Mouse (Mus musculus) midbrain, embryonic 13.5 days (tissue): ENCODE data around the gene Rdh16. TPM values are rescaled to one million over a fixed set of nuclear protein-coding genes. Genes with fewer than 3 reads are reported as not detected.
"Not testable (repeated sequence)": the region's sequence is repeated elsewhere in the genome, so short reads cannot be mapped to it uniquely, and the experiment has no call there.

Experiments
- ATAC-seq: fragments of 200-750 bp; cut with Nextera tagmentation; 2 replicates; pipeline ENCODE4 v1.8.0; 2017; ENCODE audit warnings: mild to moderate bottlenecking, moderate TSS enrichment, moderate library complexity
- H3K27ac ChIP-seq: fragments of 300-500 bp; sonication (generic); 2 replicates; pipeline ENCODE4 v1.5.1; 2015; ENCODE audit warnings: inconsistent platforms, mild to moderate bottlenecking, moderate library complexity
- H3K27me3 ChIP-seq: fragments of 300-500 bp; sonication (generic); 2 replicates; pipeline ENCODE4 v1.6.1; 2015; ENCODE audit warnings: mild to moderate bottlenecking, inconsistent platforms
- H3K36me3 ChIP-seq: fragments of 300-500 bp; sonication (generic); 2 replicates; pipeline ENCODE4 v1.6.1; 2015; ENCODE audit warnings: mild to moderate bottlenecking, inconsistent platforms
- H3K4me1 ChIP-seq: fragments of 300-500 bp; sonication (generic); replicated peaks from 2 replicates; pipeline ENCODE4 v1.6.1; 2015; ENCODE audit warnings: inconsistent platforms
- H3K4me2 ChIP-seq: fragments of 300-500 bp; sonication (generic); replicated peaks from 2 replicates; pipeline ENCODE4 v1.6.1; 2015; ENCODE audit warnings: moderate library complexity, mild to moderate bottlenecking, inconsistent platforms
- H3K4me3 ChIP-seq: fragments of 300-500 bp; sonication (generic); replicated peaks from 2 replicates; pipeline ENCODE4 v1.5.1; 2015; ENCODE audit warnings: mild to moderate bottlenecking, inconsistent platforms
- H3K9ac ChIP-seq: fragments of 300-500 bp; sonication (generic); replicated peaks from 2 replicates; pipeline ENCODE4 v1.6.1; 2015; ENCODE audit warnings: mild to moderate bottlenecking, inconsistent platforms
- H3K9me3 ChIP-seq: fragments of 300-500 bp; sonication (generic); 2 replicates; pipeline ENCODE4 v1.6.1; 2016; ENCODE audit warnings: mild to moderate bottlenecking, inconsistent platforms
- WGBS: fragments of 180-500 bp; shearing (Covaris S2); methylation state at CpG from one replicate; pipeline ENCODE4 v1.1.7; 2015; 5-methylcytosine and 5-hydroxymethylcytosine counted together
- polyA plus RNA-seq: library from polyadenylated mRNA; unstranded; fragments of >200 nt; fragmentation: Nextera tagmentation; extraction: Ambion mirVana; gene quantifications from 2 replicates; pipeline ENCODE4 v1.2.1, GENCODE M21; 2015

The Rdh16 gene
- polyA plus RNA-seq, 1 experiment from 2014 or later: not detected

DNA sequence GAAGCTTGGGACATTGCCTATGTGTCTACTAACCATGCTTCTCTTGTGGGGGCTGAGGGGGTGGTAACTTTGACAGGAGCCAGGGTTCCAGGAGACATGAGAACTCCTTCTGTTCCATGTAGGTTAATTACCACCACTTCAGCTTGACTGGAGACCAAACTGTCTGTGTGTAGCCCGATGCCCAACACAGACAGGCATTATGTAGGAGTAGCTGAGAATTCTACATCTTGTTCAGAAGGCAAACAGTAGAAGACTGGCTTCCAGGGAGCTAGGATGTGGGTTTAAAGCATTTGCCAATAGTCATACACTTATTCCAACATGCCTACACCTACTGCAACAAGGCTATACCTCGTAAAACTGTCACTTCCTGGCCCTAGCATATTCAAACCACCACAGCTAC lies 37.6 kb downstream of the Rdh16 start:
- Histone ChIP-seq H3K27me3 (no peaks in the 10 kb centered on the region), H3K4me1 (no peaks in the 10 kb centered on the region), H3K4me2 (no peak overlapping the region), H3K9me3 (peaks cover 2% of the 10 kb centered on the region; the same call in 1 of the 2 replicates), H3K36me3 (no peaks in the 10 kb centered on the region), H3K4me3 (no peak overlapping the region), H3K27ac (no peak overlapping the region), H3K9ac (no peak overlapping the region)
- no peak for ATAC-seq
- WGBS: 86% methylated on average over 2 of the region's 2 CpGs

DNA sequence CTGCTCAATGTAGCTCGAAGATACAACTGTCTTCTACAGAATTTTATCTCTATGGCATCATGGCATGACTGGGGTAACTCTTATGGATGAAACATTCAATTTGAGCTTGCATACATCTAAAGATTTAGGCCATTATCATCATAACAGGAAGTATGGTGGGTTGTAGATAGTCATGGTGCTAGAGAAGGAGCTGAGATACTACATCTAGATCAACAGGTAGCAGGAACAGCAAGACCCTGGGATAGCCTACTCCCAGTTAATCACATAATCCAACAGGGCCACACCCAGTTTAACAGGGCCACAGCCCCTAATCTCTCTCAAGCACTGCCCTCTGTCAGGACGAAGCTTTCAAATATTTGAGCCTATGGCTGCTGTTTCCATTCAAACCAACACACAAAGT lies 39.8 kb downstream of the Rdh16 start:
- no peaks in the 10 kb centered on the region for H3K4me1 ChIP-seq
- no peaks in the 10 kb centered on the region for H3K36me3 ChIP-seq
- 68% methylated on average over 2 of the region's 2 CpGs for WGBS
- H3K27ac ChIP-seq: no peak overlapping the region
- H3K4me2 ChIP-seq: no peak overlapping the region
- no peak overlapping the region for H3K4me3 ChIP-seq
- no peaks in the 10 kb centered on the region for H3K27me3 ChIP-seq
- H3K9me3 ChIP-seq: peaks cover 2% of the 10 kb centered on the region; the same call in 1 of the 2 replicates
- no peak for ATAC-seq
- no peak overlapping the region for H3K9ac ChIP-seq

DNA sequence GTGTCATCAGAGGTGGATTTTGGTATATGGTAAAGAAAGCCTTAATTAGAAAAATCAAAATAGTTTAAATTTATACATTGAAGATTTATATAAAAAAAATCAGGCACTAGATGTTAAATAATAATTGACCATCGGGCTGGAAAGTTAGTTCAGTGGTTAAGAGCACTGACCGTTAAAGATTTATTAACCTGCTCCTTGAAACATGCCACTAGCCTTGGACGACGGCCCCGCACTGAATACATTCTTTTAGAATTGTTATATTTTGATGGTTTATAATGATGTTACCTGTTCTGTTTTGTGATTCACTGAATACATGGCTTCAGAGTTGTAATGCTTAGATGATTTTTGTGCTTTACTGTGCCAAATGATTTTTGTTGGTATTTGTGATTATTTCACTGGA lies 45.0 kb downstream of the Rdh16 start:
- not testable (repeated sequence) for H3K27ac ChIP-seq, H3K4me2 ChIP-seq, H3K36me3 ChIP-seq, H3K9ac ChIP-seq, H3K4me1 ChIP-seq, H3K9me3 ChIP-seq, H3K4me3 ChIP-seq, ATAC-seq, H3K27me3 ChIP-seq
- 95% methylated on average over 5 of the region's 5 CpGs for WGBS

DNA sequence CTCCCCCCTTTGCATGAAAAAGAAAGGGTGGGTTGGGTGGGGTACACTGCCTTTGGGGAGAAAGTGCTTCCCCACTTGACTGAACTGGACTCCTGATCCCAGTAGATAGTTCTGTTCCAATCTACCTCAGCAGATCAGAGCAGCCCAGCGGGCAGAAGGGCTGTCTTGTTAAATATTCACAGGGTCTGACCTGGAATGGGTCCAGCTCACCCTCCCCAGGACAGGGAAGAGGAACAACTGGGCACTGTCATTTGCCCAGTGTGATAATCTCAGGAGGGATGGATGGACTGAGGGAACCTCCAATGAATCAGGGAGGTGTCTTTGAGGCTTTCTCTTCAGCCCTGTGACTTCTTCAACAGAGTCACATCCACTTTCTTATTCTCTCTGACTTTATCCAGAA lies 47.1 kb downstream of the Rdh16 start:
- no peak for ATAC-seq
- 88% methylated on average over 1 of the region's 1 CpGs for WGBS
- Histone ChIP-seq H3K9ac (no peak overlapping the region), H3K36me3 (no peaks in the 10 kb centered on the region), H3K4me3 (no peak overlapping the region), H3K9me3 (no peaks in the 10 kb centered on the region), H3K4me1 (no peaks in the 10 kb centered on the region), H3K27me3 (no peaks in the 10 kb centered on the region), H3K4me2 (no peak overlapping the region), H3K27ac (no peak overlapping the region)

DNA sequence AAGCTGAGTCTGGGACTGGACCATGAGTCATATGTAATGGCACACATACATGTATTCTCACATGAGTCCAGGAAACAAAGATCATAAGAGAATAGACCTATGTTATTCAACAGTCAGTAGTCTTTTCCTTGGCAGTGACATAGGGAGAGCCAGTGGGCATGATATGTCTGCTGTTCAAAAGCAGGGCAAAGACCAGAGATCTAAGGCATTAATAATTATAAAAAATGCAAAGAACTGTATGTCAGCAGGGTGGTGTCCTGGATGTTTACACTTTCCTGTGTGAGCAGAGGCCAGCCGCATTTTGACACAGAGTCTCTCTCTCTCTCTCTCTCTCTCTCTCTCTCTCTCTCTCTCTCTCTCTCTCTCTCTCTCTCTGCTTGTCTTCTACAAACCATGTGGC lies 48.7 kb downstream of the Rdh16 start, which contains the start of gene Rdh19:
Gene Rdh19, plus strand, starts transcription at position 301 of the 400 bp plus-strand sequence.
- H3K4me3 ChIP-seq: no peak within 1 kb of the TSS
- no peak within 1 kb of the TSS for H3K4me2 ChIP-seq
- no peaks in the 10 kb centered on the region for H3K9me3 ChIP-seq
- no peaks in the 10 kb centered on the region for H3K27me3 ChIP-seq
- H3K36me3 ChIP-seq: no peaks in the 10 kb centered on the region
- ATAC-seq: no peak
- H3K9ac ChIP-seq: no peak within 1 kb of the TSS
- H3K4me1 ChIP-seq: no peaks in the 10 kb centered on the region
- no peak within 1 kb of the TSS for H3K27ac ChIP-seq
- WGBS: 94% methylated on average over 1 of the region's 1 CpGs

DNA sequence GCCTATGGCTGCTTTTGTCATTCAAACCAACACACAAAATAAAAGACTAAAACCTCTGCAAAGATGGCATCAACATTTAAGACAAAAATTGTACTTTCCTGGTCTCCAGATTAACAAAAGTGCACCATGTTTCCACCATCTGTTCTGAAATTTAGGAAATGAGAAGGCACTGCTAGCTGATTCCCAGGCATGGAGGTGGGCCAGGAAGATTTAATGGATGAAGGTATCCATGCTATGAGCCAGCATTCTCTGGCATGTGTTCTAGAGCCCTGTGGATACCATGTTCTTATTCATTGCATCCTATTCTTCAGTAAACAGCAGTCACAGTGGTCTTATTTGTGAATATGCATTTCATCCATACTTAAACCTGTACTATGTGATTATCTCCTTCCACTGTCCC lies 55.4 kb downstream of the Rdh16 start:
- Histone ChIP-seq H3K4me1 (no peaks in the 10 kb centered on the region), H3K27me3 (no peaks in the 10 kb centered on the region), H3K4me2 (no peak overlapping the region), H3K27ac (no peak overlapping the region), H3K9me3 (no peaks in the 10 kb centered on the region), H3K36me3 (no peaks in the 10 kb centered on the region), H3K9ac (no peak overlapping the region), H3K4me3 (no peak overlapping the region)
- no peak for ATAC-seq

DNA sequence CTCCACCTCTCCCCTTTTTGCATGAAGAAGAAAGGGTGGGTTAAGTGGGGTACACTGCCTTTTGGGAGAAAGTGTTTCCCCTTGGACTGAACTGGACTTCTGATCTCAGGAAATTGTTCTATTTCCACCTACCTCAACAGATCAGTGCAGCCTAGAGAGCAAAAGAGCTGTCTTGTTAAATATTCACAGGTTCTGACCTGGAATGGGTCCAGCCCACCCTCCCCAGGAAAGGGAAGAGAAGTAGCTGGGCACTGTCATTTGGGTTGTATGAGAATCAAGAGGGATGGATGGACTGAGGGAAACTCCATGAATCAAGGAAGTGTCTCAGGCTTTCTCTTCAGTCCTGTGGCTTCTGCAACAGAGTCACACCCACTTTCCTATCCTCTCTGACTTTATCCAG lies 64.0 kb downstream of the Rdh16 start:
- ATAC-seq: no peak
- Histone ChIP-seq H3K36me3 (no peaks in the 10 kb centered on the region), H3K4me3 (no peak overlapping the region)

DNA sequence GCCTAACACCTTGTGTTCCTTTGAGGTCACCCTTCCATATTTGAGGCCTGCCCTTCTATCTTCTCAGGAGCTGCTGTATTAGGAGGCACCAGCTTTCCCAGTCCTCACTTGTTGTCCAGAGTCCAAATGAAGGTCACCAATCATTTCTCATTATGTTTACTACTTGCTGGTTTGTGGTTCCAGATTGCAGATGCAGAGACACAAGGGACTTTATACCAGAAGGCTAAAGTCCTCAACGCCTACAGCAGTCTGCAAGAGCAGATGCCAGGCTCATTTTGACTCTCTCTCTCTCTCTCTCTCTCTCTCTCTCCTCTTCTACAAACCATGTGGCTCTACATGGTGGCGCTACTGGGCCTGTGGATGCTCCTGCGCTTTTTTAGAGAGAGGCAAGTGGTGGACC lies 65.3 kb downstream of the Rdh16 start, which contains the start of gene Rdh16f2:
Gene Rdh16f2, plus strand, starts transcription at position 243 of the 400 bp plus-strand sequence.
- no peaks in the 10 kb centered on the region for H3K4me1 ChIP-seq
- 82% methylated on average over 3 of the region's 3 CpGs for WGBS
- H3K4me3 ChIP-seq: no peak within 1 kb of the TSS

More for the DNA sequence above, 64.0 kb downstream of the Rdh16 start:
- H3K27me3 ChIP-seq: no peaks in the 10 kb centered on the region
- no peak overlapping the region for H3K27ac ChIP-seq
- H3K9ac ChIP-seq: no peak overlapping the region
- H3K4me2 ChIP-seq: no peak overlapping the region
- H3K9me3 ChIP-seq: no peaks in the 10 kb centered on the region
- no peaks in the 10 kb centered on the region for H3K4me1 ChIP-seq

DNA sequence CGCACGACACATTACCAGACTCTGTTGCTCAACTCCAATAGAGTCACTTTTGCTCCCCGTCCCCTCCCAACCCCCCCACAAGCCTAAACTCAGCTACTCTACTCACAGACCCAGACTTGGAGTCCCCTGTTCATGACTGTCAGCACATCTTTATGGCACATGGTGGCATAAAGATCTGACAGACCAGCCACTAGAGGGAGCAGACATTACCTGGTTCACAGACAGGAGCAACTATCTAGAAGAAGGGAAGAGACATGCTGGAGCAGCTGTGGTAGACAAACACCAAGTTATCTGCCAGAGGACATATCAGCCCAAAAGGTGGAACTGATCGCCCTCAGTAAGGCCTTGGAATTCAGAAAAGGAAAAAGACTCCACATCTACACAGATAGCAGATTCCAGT lies 71.5 kb downstream of the Rdh16 start:
- Histone ChIP-seq H3K36me3 (no peaks in the 10 kb centered on the region), H3K4me2 (no peak overlapping the region), H3K27ac (no peak overlapping the region), H3K9me3 (no peaks in the 10 kb centered on the region), H3K27me3 (no peaks in the 10 kb centered on the region), H3K9ac (no peak overlapping the region), H3K4me3 (no peak overlapping the region), H3K4me1 (no peaks in the 10 kb centered on the region)
- WGBS: 75% methylated on average over 4 of the region's 4 CpGs
- ATAC-seq: no peak

More for the DNA sequence above, 65.3 kb downstream of the Rdh16 start, which contains the start of gene Rdh16f2:
- no peak within 1 kb of the TSS for H3K27ac ChIP-seq
- no peaks in the 10 kb centered on the region for H3K9me3 ChIP-seq
- no peaks in the 10 kb centered on the region for H3K27me3 ChIP-seq
- no peaks in the 10 kb centered on the region for H3K36me3 ChIP-seq
- H3K4me2 ChIP-seq: no peak within 1 kb of the TSS
- H3K9ac ChIP-seq: no peak within 1 kb of the TSS
- ATAC-seq: no peak

DNA sequence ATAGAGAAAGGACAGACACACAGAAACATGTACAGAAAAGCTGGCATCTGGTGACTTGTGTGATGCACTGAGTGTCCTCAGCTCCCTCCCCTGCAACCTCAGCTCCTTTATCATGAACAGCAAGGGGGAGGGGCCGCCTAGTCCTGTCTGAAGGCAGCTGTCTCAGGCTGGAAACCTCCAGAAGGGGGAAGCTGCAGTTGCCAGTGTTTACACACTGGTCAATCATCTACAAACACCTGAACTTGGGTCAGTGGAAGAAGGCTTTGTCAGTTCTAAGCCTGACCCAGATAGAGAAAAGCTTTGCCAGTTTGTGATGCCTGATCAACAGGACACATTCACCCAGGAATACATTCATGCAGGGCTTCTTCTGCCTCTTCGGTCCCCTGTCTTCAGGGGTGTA lies 76.7 kb downstream of the Rdh16 start:
- Histone ChIP-seq H3K9me3 (no peaks in the 10 kb centered on the region), H3K27me3 (no peaks in the 10 kb centered on the region), H3K36me3 (no peaks in the 10 kb centered on the region), H3K4me1 (no peaks in the 10 kb centered on the region), H3K4me2 (no peak overlapping the region), H3K27ac (no peak overlapping the region), H3K9ac (no peak overlapping the region), H3K4me3 (no peak overlapping the region)
- WGBS: 56% methylated on average over 2 of the region's 2 CpGs
- no peak for ATAC-seq

DNA sequence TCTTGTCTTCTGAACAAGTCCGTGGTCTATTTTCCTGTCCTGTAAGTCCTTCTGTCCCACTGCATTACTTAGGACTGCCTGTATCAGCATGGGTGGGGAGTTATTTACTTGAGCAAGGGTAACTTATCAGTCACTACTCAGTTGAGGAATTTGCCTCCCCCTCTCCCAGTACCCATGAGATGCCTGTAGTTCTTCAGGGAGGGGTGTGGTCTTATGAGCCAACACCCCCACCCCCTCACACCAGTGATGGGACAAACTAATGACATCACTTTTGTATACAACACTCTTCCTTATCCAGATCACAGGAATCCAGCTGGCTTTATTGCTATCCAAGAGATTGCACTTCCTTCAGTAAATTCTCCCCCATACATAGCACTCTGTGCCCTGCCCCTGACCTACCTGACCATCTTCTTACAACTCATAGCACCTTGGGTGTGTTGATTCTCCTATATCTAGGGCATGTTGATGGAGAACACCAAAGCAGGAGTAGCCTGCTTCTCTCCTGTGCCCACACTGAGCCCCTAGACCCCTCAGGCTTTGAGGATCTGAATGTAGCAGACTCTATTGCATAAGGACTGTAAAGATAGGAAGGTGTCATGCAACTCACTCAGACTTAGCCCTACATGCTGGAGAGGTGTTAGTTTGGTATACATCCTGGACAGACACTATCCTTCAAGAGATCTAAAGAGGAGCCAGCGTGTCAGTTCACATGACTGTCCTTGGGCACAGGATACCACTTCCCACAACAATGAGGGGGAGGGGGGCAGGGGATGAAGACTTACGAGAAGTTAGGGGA lies 77.5 kb downstream of the Rdh16 start:
- 90% methylated on average over 3 of the region's 3 CpGs for WGBS
- H3K9ac ChIP-seq: no peak overlapping the region
- no peaks in the 10 kb centered on the region for H3K4me1 ChIP-seq
- no peak overlapping the region for H3K4me3 ChIP-seq
- ATAC-seq: no peak
- H3K9me3 ChIP-seq: no peaks in the 10 kb centered on the region
- no peak overlapping the region for H3K4me2 ChIP-seq
- H3K36me3 ChIP-seq: no peaks in the 10 kb centered on the region
- no peak overlapping the region for H3K27ac ChIP-seq
- H3K27me3 ChIP-seq: no peaks in the 10 kb centered on the region

DNA sequence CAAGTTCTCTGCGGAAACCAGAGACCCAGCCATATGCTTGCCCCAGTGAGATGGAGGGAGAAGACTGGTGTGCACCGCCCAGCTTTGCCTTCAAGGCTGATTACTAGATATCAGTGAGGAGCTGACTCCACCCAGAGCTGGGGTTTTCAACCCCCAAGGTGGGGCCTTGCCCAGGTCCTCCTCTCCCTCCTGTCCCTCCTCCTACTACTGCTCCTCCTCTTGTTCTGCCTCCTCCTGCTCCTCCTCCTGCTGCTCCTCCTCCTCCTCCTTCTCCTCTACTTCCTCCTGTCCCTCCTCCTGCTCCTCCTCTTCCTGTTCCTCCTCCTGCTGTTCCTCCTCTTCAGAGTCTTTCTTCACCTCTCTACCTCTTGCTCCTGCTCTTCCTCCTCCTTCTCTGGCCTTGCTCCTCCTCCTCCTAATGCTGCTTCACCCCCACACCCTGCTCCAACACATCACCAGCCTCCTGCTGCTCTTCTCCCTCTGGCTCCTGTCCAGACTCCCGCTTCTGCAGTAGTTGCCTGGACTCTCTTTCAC lies 78.3 kb downstream of the Rdh16 start:
- WGBS: 89% methylated on average over 3 of the region's 3 CpGs
- H3K36me3 ChIP-seq: no peaks in the 10 kb centered on the region
- no peaks in the 10 kb centered on the region for H3K4me1 ChIP-seq

DNA sequence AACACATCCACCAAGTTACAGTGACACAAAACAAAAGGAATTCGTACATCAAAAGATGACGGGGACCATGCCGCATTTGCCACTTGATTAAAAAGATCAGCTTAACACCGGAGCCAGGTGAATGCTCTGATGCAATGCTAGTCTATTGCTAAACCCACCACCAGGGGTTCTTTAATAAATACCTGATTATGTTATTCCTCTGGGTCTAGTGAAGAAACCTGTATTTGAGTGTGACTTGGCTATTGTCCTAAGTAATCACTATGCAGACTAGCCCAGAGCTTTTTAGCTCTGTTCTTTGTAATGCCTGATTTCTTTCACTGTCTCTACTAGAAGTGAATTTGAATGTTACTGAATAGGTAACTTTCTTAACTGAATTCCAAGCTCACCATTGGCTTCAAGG lies 80.1 kb downstream of the Rdh16 start:
- Histone ChIP-seq H3K27ac (no peak overlapping the region), H3K27me3 (no peaks in the 10 kb centered on the region), H3K4me3 (no peak overlapping the region), H3K4me1 (no peaks in the 10 kb centered on the region), H3K9ac (no peak overlapping the region), H3K4me2 (no peak overlapping the region), H3K36me3 (no peaks in the 10 kb centered on the region), H3K9me3 (no peaks in the 10 kb centered on the region)
- ATAC-seq: no peak
- WGBS: 77% methylated on average over 4 of the region's 4 CpGs

More for the DNA sequence above, 78.3 kb downstream of the Rdh16 start:
- no peak for ATAC-seq
- H3K4me3 ChIP-seq: no peak overlapping the region
- H3K27ac ChIP-seq: no peak overlapping the region
- H3K9me3 ChIP-seq: no peaks in the 10 kb centered on the region
- H3K27me3 ChIP-seq: no peaks in the 10 kb centered on the region
- no peak overlapping the region for H3K4me2 ChIP-seq
- H3K9ac ChIP-seq: no peak overlapping the region
